ENCODE assay signal across 16 mouse cellular contexts in genomic region chr10:123001363-123001762, GRCm38 (mm10).
"Had no signal": no experiment of that assay in that cellular context is flagged by ENCODE, and none has a peak within 500 bp of the region (broad histone marks: within the 10 kb centered on the region; RNA-seq: fewer than 3 reads in every experiment).

No protein-coding gene starts in this region.

- ATAC-seq: midbrain, embryonic 16.5 days had no signal

- H3K4me1 ChIP-seq: midbrain, embryonic 10.5 days; midbrain, embryonic 12.5 days; neural tube, embryonic 12.5 days had no signal

- H3K4me2 ChIP-seq: lung, embryonic 14.5 days; midbrain, embryonic 12.5 days; neural tube, embryonic 12.5 days had no signal

- H3K27ac ChIP-seq: liver, embryonic 14.5 days; midbrain, embryonic 10.5 days; midbrain, embryonic 12.5 days; neural tube, embryonic 12.5 days had no signal

- H3K9me3 ChIP-seq: midbrain, embryonic 10.5 days; midbrain, embryonic 12.5 days had no signal

- H3K27me3 ChIP-seq: midbrain, embryonic 12.5 days; neural tube, embryonic 12.5 days had no signal

- H3K4me3 ChIP-seq: midbrain, embryonic 10.5 days; midbrain, embryonic 12.5 days; neural tube, embryonic 12.5 days had no signal

- DNase-seq: lung, adult 18-20 months; lung, embryonic 14.5 days; lung, postnatal 10 days; lung, postnatal 4 days; midbrain, embryonic 14.5 days; right cerebral cortex, postnatal 25 days; right cerebral cortex, postnatal 4 days; spleen, adult 18-20 months; thymus, adult 2 months; thymus, postnatal 14 days; thymus, postnatal 36 days had no signal

- H3K9ac ChIP-seq: liver, embryonic 14.5 days; lung, embryonic 14.5 days; midbrain, embryonic 12.5 days; neural tube, embryonic 12.5 days had no signal
